Mouse (Mus musculus): ENCODE results near the gene Sh2d6.

DNA sequence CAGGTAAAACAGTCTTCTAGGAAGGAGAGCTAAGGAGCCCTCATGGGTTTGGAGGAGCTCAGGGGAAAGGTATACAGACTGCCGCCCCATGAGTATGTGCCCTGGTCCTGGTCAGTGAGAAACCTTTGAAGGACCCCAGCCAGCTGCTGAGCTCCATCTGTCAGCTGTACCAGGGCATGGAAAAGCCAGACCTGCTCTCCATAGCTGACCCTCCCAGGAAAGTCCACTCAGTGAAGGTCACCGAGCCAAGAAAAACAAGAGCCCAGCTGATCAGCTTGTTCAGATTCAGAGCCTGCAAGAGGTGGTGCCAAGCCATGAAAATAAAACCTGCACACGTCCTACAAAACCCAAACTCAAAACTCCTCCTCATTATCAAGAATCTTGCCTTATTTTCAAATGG, 32.7 kb downstream of the Sh2d6 start:
- TF ChIP-seq CTCF (IDR thresholded peaks at IDR 0.05; ENCODE audit: borderline replicate concordance, insufficient read depth, low read length) (no peak), POLR2A (IDR thresholded peaks at IDR 0.05; ENCODE audit: low read depth, low read length) (no peak)

All from embryonic fibroblast, embryonic 13.5 days (primary cell).